Mouse (Mus musculus) inflammation-experienced regulatory T-cells (primary cell): ENCODE measurements around the gene BC061237. TPM values are rescaled to one million over a fixed set of nuclear protein-coding genes. Genes with fewer than 3 reads are reported as not detected.

ENCODE experiments used
- polyA plus RNA-seq, 2 experiments: library from polyadenylated mRNA; unstranded; fragments of 100-300 nt; shearing (Covaris generic); gene quantifications; one replicate each; pipeline ENCODE4 v1.2.1; 2017

Gene BC061237
- not detected for polyA plus RNA-seq

DNA sequence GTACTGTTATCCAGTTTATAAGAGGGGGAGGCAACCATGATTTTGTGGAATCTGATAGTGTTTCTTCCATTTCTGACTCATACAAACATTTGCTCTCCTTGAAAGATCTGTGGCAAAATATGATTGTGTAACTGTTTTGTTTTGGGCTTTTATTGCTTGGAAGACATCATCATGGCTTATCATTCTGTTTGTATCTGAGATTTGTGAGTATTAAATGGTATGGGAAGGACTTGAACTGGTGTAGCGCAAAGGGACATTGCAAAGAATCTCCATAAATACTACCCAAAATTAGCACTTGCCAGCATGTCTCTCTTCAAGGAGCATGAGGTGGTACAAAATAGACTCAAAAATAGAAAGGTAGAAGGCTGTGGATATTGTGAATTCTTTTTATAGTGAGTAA lies at the start of gene BC061237:
Gene BC061237 (plus strand): TSS at position 301 of the 400 bp plus-strand sequence.

DNA sequence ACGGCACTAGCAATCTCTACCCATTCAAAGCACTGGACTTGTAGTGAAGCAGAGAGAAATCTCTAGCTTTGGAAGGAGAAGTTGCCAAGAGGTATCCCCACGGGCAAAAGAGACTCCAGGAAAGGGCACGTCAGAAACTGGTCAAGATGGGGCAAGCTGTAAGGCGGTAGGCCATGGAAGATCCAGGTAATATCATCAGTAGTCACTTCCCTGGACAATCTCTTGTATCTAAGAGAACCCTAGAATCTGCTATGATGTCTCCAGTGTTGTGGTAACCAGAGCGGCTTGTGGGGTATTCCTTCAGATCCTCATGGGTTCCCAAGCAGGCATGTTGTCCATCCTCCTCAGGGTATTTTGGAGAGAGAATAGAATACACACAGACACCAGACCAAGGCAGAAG lies 25.7 kb downstream of the BC061237 start, which contains the start of gene Gm17093:
Gene Gm17093 (plus strand): TSS at position 301 of the 400 bp plus-strand sequence.

Other genes starting within 250 kb of the BC061237 start
- gene Gm8220, start 206.9 kb upstream of the BC061237 start, polyA plus RNA-seq = under 1 TPM in 1 of 2 experiments, not detected in 1; 0.70 TPM
- gene Gm5930, start 153.9 kb upstream of the BC061237 start, polyA plus RNA-seq = under 1 TPM in 1 of 2 experiments, not detected in 1; 0.36 TPM
- not detected for gene Gm8229, start 127.1 kb upstream of the BC061237 start, polyA plus RNA-seq
- not detected for gene Gm3371, start 81.8 kb upstream of the BC061237 start, polyA plus RNA-seq
- gene Gm8232, start 58.8 kb upstream of the BC061237 start, polyA plus RNA-seq = under 1 TPM in 1 of 2 experiments, not detected in 1; 0.14 TPM
- not detected for gene Gm17093, start 25.8 kb downstream of the BC061237 start, polyA plus RNA-seq
- gene Gm8247, start 90.7 kb downstream of the BC061237 start, polyA plus RNA-seq = not detected
- not detected for gene Gm5624, start 135.5 kb downstream of the BC061237 start, polyA plus RNA-seq
- gene Gm8257, start 214.0 kb downstream of the BC061237 start, polyA plus RNA-seq = 1 to 10 TPM in 1 of 2 experiments, not detected in 1; 5.1 TPM